Mouse (Mus musculus): ENCODE data around the gene Itpkb. TPM values are rescaled to one million over a fixed set of nuclear protein-coding genes. Genes with fewer than 3 reads are reported as not detected.

The Itpkb gene
- polyA plus RNA-seq, 1 experiment from 2014 or later, result 5.0 TPM

- peak overlapping the region; percentile 92 for H3K27ac ChIP-seq (replicated peaks)
- peaks cover 24% of the 10 kb centered on the region; the same call in 1 of the 2 replicates for H3K36me3 ChIP-seq
- H3K27me3 ChIP-seq (replicated peaks), result peaks cover 34% of the 10 kb centered on the region
- no peak for ATAC-seq (ENCODE audit: extremely low read depth, insufficient number of reproducible peaks, low FRiP score, low TSS enrichment)
- under 1% methylated on average over 21 of the region's 21 CpGs for WGBS
- peak overlapping the region; percentile 93 for H3K9ac ChIP-seq
- H3K4me2 ChIP-seq, result peak overlapping the region; percentile 99
- no peaks in the 10 kb centered on the region for H3K9me3 ChIP-seq
- peak overlapping the region; percentile 81 for H3K4me3 ChIP-seq
- H3K4me1 ChIP-seq, result peaks cover 67% of the 10 kb centered on the region
Observed at GRCm38 (mm10) chr1:180331546-180332075, 1.3 kb downstream of the Itpkb start.

GRCm38 (mm10) chr1:180332076-180332927, 2.0 kb downstream of the Itpkb start:
- Histone ChIP-seq H3K27me3 (replicated peaks) (peaks cover 37% of the 10 kb centered on the region), H3K9ac (peak overlapping the region; percentile 93), H3K9me3 (no peaks in the 10 kb centered on the region), H3K4me3 (peak overlapping the region; percentile 81), H3K36me3 (peaks cover 24% of the 10 kb centered on the region; the same call in 1 of the 2 replicates), H3K27ac (replicated peaks) (peak overlapping the region; percentile 92; the same call in 1 of the 2 replicates), H3K4me2 (peak overlapping the region; percentile 99), H3K4me1 (peaks cover 68% of the 10 kb centered on the region)
- 4% methylated on average over 72 of the region's 72 CpGs for WGBS
- no peak for ATAC-seq (ENCODE audit: extremely low read depth, insufficient number of reproducible peaks, low FRiP score, low TSS enrichment)

GRCm38 (mm10) chr1:180332928-180333440, 2.7 kb downstream of the Itpkb start:
- peak overlapping the region; percentile 93 for H3K9ac ChIP-seq
- no peaks in the 10 kb centered on the region for H3K9me3 ChIP-seq
- peaks cover 68% of the 10 kb centered on the region for H3K4me1 ChIP-seq
- peaks cover 37% of the 10 kb centered on the region for H3K27me3 ChIP-seq (replicated peaks)
- peak overlapping the region; percentile 81 for H3K4me3 ChIP-seq
- ATAC-seq (ENCODE audit: extremely low read depth, insufficient number of reproducible peaks, low FRiP score, low TSS enrichment), result no peak
- H3K4me2 ChIP-seq, result peak overlapping the region; percentile 99
- no peak overlapping the region for H3K27ac ChIP-seq (replicated peaks)
- peaks cover 24% of the 10 kb centered on the region; the same call in 1 of the 2 replicates for H3K36me3 ChIP-seq
- WGBS, result 35% methylated on average over 14 of the region's 14 CpGs

GRCm38 (mm10) chr1:180333588-180333987, 3.3 kb downstream of the Itpkb start:
- no peak overlapping the region for H3K27ac ChIP-seq (replicated peaks)
- WGBS, result 34% methylated on average over 6 of the region's 6 CpGs
- peak overlapping the region; percentile 81 for H3K4me3 ChIP-seq
- H3K9ac ChIP-seq, result peak overlapping the region; percentile 93; the same call in 1 of the 2 replicates
- H3K36me3 ChIP-seq, result peaks cover 24% of the 10 kb centered on the region; the same call in 1 of the 2 replicates
- peaks cover 37% of the 10 kb centered on the region for H3K27me3 ChIP-seq (replicated peaks)
- H3K4me2 ChIP-seq, result peak overlapping the region; percentile 99
- no peaks in the 10 kb centered on the region for H3K9me3 ChIP-seq
- no peak for ATAC-seq (ENCODE audit: extremely low read depth, insufficient number of reproducible peaks, low FRiP score, low TSS enrichment)
- H3K4me1 ChIP-seq, result peaks cover 68% of the 10 kb centered on the region

GRCm38 (mm10) chr1:180334541-180334940, 4.3 kb downstream of the Itpkb start:
- Histone ChIP-seq H3K4me1 (peaks cover 61% of the 10 kb centered on the region), H3K27me3 (replicated peaks) (peaks cover 37% of the 10 kb centered on the region), H3K27ac (replicated peaks) (no peak overlapping the region), H3K9me3 (no peaks in the 10 kb centered on the region), H3K4me2 (peak overlapping the region; percentile 99), H3K4me3 (peak overlapping the region; percentile 81), H3K36me3 (peaks cover 24% of the 10 kb centered on the region; the same call in 1 of the 2 replicates), H3K9ac (no peak overlapping the region)
- 71% methylated on average over 6 of the region's 6 CpGs for WGBS
- ATAC-seq (ENCODE audit: extremely low read depth, insufficient number of reproducible peaks, low FRiP score, low TSS enrichment), result no peak

- ATAC-seq (ENCODE audit: extremely low read depth, insufficient number of reproducible peaks, low FRiP score, low TSS enrichment), result no peak
- Histone ChIP-seq H3K9ac (peak overlapping the region; percentile 40; the same call in 1 of the 2 replicates), H3K4me1 (peaks cover 56% of the 10 kb centered on the region), H3K4me2 (peak overlapping the region; percentile 99), H3K9me3 (no peaks in the 10 kb centered on the region), H3K36me3 (peaks cover 24% of the 10 kb centered on the region; the same call in 1 of the 2 replicates), H3K4me3 (peak overlapping the region; percentile 81), H3K27ac (replicated peaks) (no peak overlapping the region), H3K27me3 (replicated peaks) (peaks cover 37% of the 10 kb centered on the region)
- WGBS, result 71% methylated on average over 12 of the region's 12 CpGs
Observed at GRCm38 (mm10) chr1:180335513-180336375, 5.5 kb downstream of the Itpkb start.

GRCm38 (mm10) chr1:180338358-180338757, 8.1 kb downstream of the Itpkb start:
- Histone ChIP-seq H3K9me3 (no peaks in the 10 kb centered on the region), H3K4me1 (peaks cover 37% of the 10 kb centered on the region), H3K4me3 (no peak overlapping the region), H3K27ac (replicated peaks) (no peak overlapping the region), H3K4me2 (no peak overlapping the region), H3K36me3 (peaks cover 17% of the 10 kb centered on the region; the same call in 1 of the 2 replicates), H3K27me3 (replicated peaks) (peaks cover 30% of the 10 kb centered on the region), H3K9ac (no peak overlapping the region)
- WGBS, result 75% methylated on average over 8 of the region's 8 CpGs
- ATAC-seq (ENCODE audit: extremely low read depth, insufficient number of reproducible peaks, low FRiP score, low TSS enrichment), result no peak

- Histone ChIP-seq H3K4me1 (peaks cover 37% of the 10 kb centered on the region), H3K9me3 (no peaks in the 10 kb centered on the region), H3K4me3 (no peak overlapping the region), H3K4me2 (no peak overlapping the region), H3K27me3 (replicated peaks) (peaks cover 22% of the 10 kb centered on the region), H3K9ac (no peak overlapping the region), H3K27ac (replicated peaks) (no peak overlapping the region), H3K36me3 (peaks cover 10% of the 10 kb centered on the region; the same call in 1 of the 2 replicates)
- 72% methylated on average over 5 of the region's 5 CpGs for WGBS
- ATAC-seq (ENCODE audit: extremely low read depth, insufficient number of reproducible peaks, low FRiP score, low TSS enrichment), result no peak
Observed at GRCm38 (mm10) chr1:180339143-180339542, 8.9 kb downstream of the Itpkb start.

- H3K36me3 ChIP-seq, result no peaks in the 10 kb centered on the region
- no peak overlapping the region for H3K4me3 ChIP-seq
- no peak overlapping the region for H3K4me2 ChIP-seq
- peaks cover 4% of the 10 kb centered on the region; the same call in 1 of the 2 replicates for H3K27me3 ChIP-seq (replicated peaks)
- H3K27ac ChIP-seq (replicated peaks), result no peak overlapping the region
- H3K9ac ChIP-seq, result no peak overlapping the region
- no peaks in the 10 kb centered on the region for H3K9me3 ChIP-seq
- WGBS, result 60% methylated on average over 7 of the region's 7 CpGs
- H3K4me1 ChIP-seq, result peaks cover 13% of the 10 kb centered on the region
- no peak for ATAC-seq (ENCODE audit: extremely low read depth, insufficient number of reproducible peaks, low FRiP score, low TSS enrichment)
Observed at GRCm38 (mm10) chr1:180342944-180343343, 12.7 kb downstream of the Itpkb start.

- no peak for ATAC-seq (ENCODE audit: extremely low read depth, insufficient number of reproducible peaks, low FRiP score, low TSS enrichment)
- H3K4me2 ChIP-seq, result no peak overlapping the region
- 29% methylated on average over 8 of the region's 8 CpGs for WGBS
- no peak overlapping the region for H3K4me3 ChIP-seq
- no peaks in the 10 kb centered on the region for H3K9me3 ChIP-seq
- H3K4me1 ChIP-seq, result peaks cover 12% of the 10 kb centered on the region
- peaks cover 4% of the 10 kb centered on the region; the same call in 1 of the 2 replicates for H3K27me3 ChIP-seq (replicated peaks)
- H3K9ac ChIP-seq, result no peak overlapping the region
- H3K36me3 ChIP-seq, result no peaks in the 10 kb centered on the region
- no peak overlapping the region for H3K27ac ChIP-seq (replicated peaks)
Observed at GRCm38 (mm10) chr1:180343434-180344210, 13.3 kb downstream of the Itpkb start.

Measured in heart, embryonic 13.5 days (tissue).